Mouse (Mus musculus) kidney, embryonic 15.5 days (tissue): Measurements from ENCODE around the gene Fat2. TPM values are rescaled to one million over a fixed set of nuclear protein-coding genes. Genes with fewer than 3 reads are reported as not detected.

Experiments
- ATAC-seq: fragments of 200-750 bp; cut with Nextera tagmentation; replicated peaks from 2 replicates; pipeline ENCODE4 v1.8.0; 2017; ENCODE audit warnings: moderate TSS enrichment; ENCODE audit not compliant: low FRiP score
- H3K27ac ChIP-seq: fragments of 300-500 bp; sonication (generic); 2 replicates; pipeline ENCODE4 v1.5.1; 2015; ENCODE audit warnings: mild to moderate bottlenecking, inconsistent platforms
- H3K27me3 ChIP-seq: fragments of 300-500 bp; sonication (generic); 2 replicates; pipeline ENCODE4 v1.6.1; 2015; ENCODE audit warnings: inconsistent platforms
- H3K36me3 ChIP-seq: fragments of 300-500 bp; sonication (generic); 2 replicates; pipeline ENCODE4 v1.6.1; 2015; ENCODE audit warnings: inconsistent platforms
- H3K4me1 ChIP-seq: fragments of 300-500 bp; sonication (generic); 2 replicates; pipeline ENCODE4 v1.6.1; 2015; ENCODE audit warnings: inconsistent platforms
- H3K4me2 ChIP-seq: fragments of 300-500 bp; sonication (generic); 2 replicates; pipeline ENCODE4 v1.6.1; 2015; ENCODE audit warnings: moderate library complexity, mild to moderate bottlenecking, inconsistent platforms
- H3K4me3 ChIP-seq: fragments of 300-500 bp; sonication (generic); replicated peaks from 2 replicates; pipeline ENCODE4 v1.5.1; 2015; ENCODE audit warnings: mild to moderate bottlenecking, inconsistent platforms
- H3K9ac ChIP-seq: fragments of 300-500 bp; sonication (generic); 2 replicates; pipeline ENCODE4 v1.6.1; 2015; ENCODE audit warnings: mild to moderate bottlenecking, inconsistent platforms
- H3K9me3 ChIP-seq: fragments of 300-500 bp; sonication (generic); replicated peaks from 2 replicates; pipeline ENCODE4 v1.6.1; 2016; ENCODE audit warnings: inconsistent platforms
- WGBS: fragments of 180-500 bp; shearing (Covaris S2); methylation state at CpG from one replicate; pipeline ENCODE4 v1.1.7; 2015; ENCODE audit warnings: mixed read lengths; 5-methylcytosine and 5-hydroxymethylcytosine counted together
- polyA plus RNA-seq: library from polyadenylated mRNA; unstranded; fragments of >200 nt; fragmentation: Nextera tagmentation; extraction: Ambion mirVana; gene quantifications from 2 replicates; pipeline ENCODE4 v1.2.1, GENCODE M21; 2015

Fat2 gene
- polyA plus RNA-seq, 1 experiment from 2014 or later = 0.08 TPM

DNA sequence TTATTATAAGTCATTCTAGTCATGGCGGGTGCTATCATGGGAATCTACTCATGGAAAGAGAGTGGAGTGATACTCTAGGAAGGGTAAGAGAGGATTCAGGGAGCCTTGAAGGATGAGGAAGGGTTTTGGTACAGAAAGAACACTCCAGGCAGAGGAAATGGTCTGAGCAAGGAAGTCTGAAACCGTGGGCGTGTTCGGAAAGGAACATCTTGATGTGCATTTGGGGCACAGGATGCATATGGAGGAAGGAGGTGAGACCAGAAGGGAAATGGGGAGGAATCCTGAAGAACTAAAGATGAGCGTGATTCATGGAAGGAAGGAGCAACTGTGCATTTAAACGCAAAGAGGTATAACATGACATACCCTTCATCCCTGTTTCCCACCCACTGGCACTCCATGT, 67.8 kb downstream of the Fat2 start:
- WGBS = 83% methylated on average over 6 of the region's 6 CpGs
- no peak for ATAC-seq
- Histone ChIP-seq H3K4me1 (no peaks in the 10 kb centered on the region), H3K4me3 (no peak overlapping the region), H3K36me3 (no peaks in the 10 kb centered on the region), H3K4me2 (no peak overlapping the region), H3K27ac (no peak overlapping the region), H3K9ac (no peak overlapping the region), H3K9me3 (no peaks in the 10 kb centered on the region), H3K27me3 (no peaks in the 10 kb centered on the region)

GRCm38 (mm10) chr11:55265647-55266046, 70.7 kb downstream of the Fat2 start:
- WGBS = 56% methylated on average over 2 of the region's 2 CpGs

DNA sequence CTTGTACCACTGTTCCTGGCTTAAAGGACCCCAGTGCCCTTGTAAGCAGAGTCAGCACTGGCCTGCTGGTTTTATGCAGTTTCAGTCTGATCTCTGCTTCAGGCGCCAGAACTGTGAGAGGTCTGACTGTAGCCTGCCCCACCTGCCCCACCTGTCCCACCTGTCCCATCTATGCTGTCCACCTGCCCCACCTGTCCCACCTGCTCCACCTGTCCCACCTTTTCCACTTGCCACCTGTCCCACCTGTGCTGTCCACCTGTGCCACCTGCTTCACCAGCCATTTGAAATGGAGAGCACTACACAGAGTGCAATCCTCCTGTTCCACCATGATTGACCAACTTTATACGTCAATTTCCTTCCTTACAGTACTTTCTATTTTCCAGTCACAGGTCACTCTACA, 72.0 kb downstream of the Fat2 start:
- Histone ChIP-seq H3K4me2 (no peak overlapping the region), H3K9ac (no peak overlapping the region), H3K4me1 (no peaks in the 10 kb centered on the region), H3K27me3 (no peaks in the 10 kb centered on the region), H3K36me3 (no peaks in the 10 kb centered on the region), H3K27ac (no peak overlapping the region), H3K4me3 (no peak overlapping the region), H3K9me3 (no peaks in the 10 kb centered on the region)
- WGBS = 89% methylated on average over 2 of the region's 2 CpGs
- no peak for ATAC-seq

More at GRCm38 (mm10) chr11:55265647-55266046, 70.7 kb downstream of the Fat2 start:
- Histone ChIP-seq H3K27me3 (no peaks in the 10 kb centered on the region), H3K4me2 (no peak overlapping the region), H3K36me3 (no peaks in the 10 kb centered on the region), H3K9me3 (no peaks in the 10 kb centered on the region), H3K27ac (no peak overlapping the region), H3K4me1 (no peaks in the 10 kb centered on the region), H3K9ac (no peak overlapping the region), H3K4me3 (no peak overlapping the region)
- ATAC-seq = no peak

DNA sequence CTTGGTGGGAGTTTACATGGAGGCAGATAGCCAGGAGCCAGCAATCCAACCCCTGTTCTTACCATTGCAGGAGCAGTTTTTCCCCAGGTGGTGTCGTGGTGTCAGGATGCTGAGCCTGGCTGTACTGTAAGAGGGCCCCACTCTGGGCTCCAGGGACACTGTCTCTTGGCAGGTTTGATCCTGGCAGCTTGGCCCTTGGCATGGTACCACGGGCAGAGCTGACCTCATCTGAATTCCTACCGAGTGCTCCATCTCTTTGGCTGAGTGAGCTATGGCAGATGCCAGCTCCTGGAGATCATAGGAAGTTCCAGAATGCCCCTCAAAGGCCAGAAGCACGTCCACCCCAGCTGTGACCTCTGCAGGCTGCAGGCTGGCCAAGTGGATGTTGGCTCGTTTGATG, 74.4 kb downstream of the Fat2 start:
- no peak overlapping the region for H3K9ac ChIP-seq
- WGBS = 76% methylated on average over 5 of the region's 5 CpGs
- no peak for ATAC-seq
- H3K36me3 ChIP-seq = no peaks in the 10 kb centered on the region
- H3K4me3 ChIP-seq = no peak overlapping the region
- H3K9me3 ChIP-seq = no peaks in the 10 kb centered on the region
- H3K27ac ChIP-seq = no peak overlapping the region
- no peak overlapping the region for H3K4me2 ChIP-seq
- no peaks in the 10 kb centered on the region for H3K4me1 ChIP-seq
- no peaks in the 10 kb centered on the region for H3K27me3 ChIP-seq

GRCm38 (mm10) chr11:55261105-55261504, 75.3 kb downstream of the Fat2 start:
- no peaks in the 10 kb centered on the region for H3K27me3 ChIP-seq
- no peaks in the 10 kb centered on the region for H3K9me3 ChIP-seq
- no peak overlapping the region for H3K4me3 ChIP-seq
- WGBS = 85% methylated on average over 4 of the region's 4 CpGs
- ATAC-seq = no peak
- no peak overlapping the region for H3K9ac ChIP-seq
- H3K27ac ChIP-seq = no peak overlapping the region
- no peaks in the 10 kb centered on the region for H3K4me1 ChIP-seq
- no peak overlapping the region for H3K4me2 ChIP-seq
- H3K36me3 ChIP-seq = no peaks in the 10 kb centered on the region

GRCm38 (mm10) chr11:55253391-55253790, 83.0 kb downstream of the Fat2 start:
- H3K36me3 ChIP-seq = no peaks in the 10 kb centered on the region
- H3K9me3 ChIP-seq = no peaks in the 10 kb centered on the region
- H3K27me3 ChIP-seq = no peaks in the 10 kb centered on the region
- no peak for ATAC-seq
- 85% methylated on average over 9 of the region's 9 CpGs for WGBS
- no peaks in the 10 kb centered on the region for H3K4me1 ChIP-seq
- no peak overlapping the region for H3K27ac ChIP-seq
- H3K4me2 ChIP-seq = no peak overlapping the region
- H3K4me3 ChIP-seq = no peak overlapping the region
- H3K9ac ChIP-seq = no peak overlapping the region

GRCm38 (mm10) chr11:55250527-55250926, 85.8 kb downstream of the Fat2 start:
- H3K36me3 ChIP-seq = no peaks in the 10 kb centered on the region
- 48% methylated on average over 6 of the region's 6 CpGs for WGBS

GRCm38 (mm10) chr11:55240556-55240955, 95.8 kb downstream of the Fat2 start:
- H3K4me3 ChIP-seq = no peak overlapping the region
- H3K4me2 ChIP-seq = no peak overlapping the region
- H3K27ac ChIP-seq = no peak overlapping the region
- H3K9ac ChIP-seq = no peak overlapping the region
- no peaks in the 10 kb centered on the region for H3K27me3 ChIP-seq
- no peaks in the 10 kb centered on the region for H3K36me3 ChIP-seq
- H3K9me3 ChIP-seq = no peaks in the 10 kb centered on the region
- 0 out of 2 replicates have a peak, but pooled peaks have one; percentile 46 for ATAC-seq
- H3K4me1 ChIP-seq = no peaks in the 10 kb centered on the region
- WGBS = 66% methylated on average over 7 of the region's 7 CpGs

More at GRCm38 (mm10) chr11:55250527-55250926, 85.8 kb downstream of the Fat2 start:
- no peak for ATAC-seq
- no peak overlapping the region for H3K4me2 ChIP-seq
- no peaks in the 10 kb centered on the region for H3K4me1 ChIP-seq
- no peak overlapping the region for H3K27ac ChIP-seq
- no peak overlapping the region for H3K4me3 ChIP-seq
- H3K27me3 ChIP-seq = no peaks in the 10 kb centered on the region
- H3K9ac ChIP-seq = no peak overlapping the region
- H3K9me3 ChIP-seq = no peaks in the 10 kb centered on the region

DNA sequence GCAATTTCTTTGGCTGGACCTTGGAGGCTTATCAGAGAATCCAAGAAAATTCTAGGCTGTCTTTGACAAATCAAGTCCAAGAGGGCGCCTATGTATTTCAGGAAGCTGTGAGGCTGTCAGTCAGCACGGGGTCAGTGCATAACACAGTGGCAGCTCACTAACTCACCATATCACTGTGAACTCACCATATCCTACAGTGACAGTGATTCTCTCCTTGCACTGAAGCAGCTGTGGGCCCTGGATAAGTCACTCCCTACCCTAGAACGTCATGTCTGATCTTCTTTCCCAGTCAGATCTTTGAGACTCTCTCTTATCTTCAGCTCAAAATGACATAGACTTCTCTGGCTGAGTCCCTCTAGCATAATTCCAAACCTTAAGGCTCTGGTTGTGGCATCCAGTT, 96.9 kb downstream of the Fat2 start:
- ATAC-seq = no peak
- Histone ChIP-seq H3K4me2 (no peak overlapping the region), H3K27me3 (no peaks in the 10 kb centered on the region), H3K9ac (no peak overlapping the region), H3K4me1 (no peaks in the 10 kb centered on the region), H3K27ac (no peak overlapping the region), H3K4me3 (no peak overlapping the region), H3K36me3 (no peaks in the 10 kb centered on the region), H3K9me3 (no peaks in the 10 kb centered on the region)
- WGBS = 80% methylated on average over 3 of the region's 3 CpGs

DNA sequence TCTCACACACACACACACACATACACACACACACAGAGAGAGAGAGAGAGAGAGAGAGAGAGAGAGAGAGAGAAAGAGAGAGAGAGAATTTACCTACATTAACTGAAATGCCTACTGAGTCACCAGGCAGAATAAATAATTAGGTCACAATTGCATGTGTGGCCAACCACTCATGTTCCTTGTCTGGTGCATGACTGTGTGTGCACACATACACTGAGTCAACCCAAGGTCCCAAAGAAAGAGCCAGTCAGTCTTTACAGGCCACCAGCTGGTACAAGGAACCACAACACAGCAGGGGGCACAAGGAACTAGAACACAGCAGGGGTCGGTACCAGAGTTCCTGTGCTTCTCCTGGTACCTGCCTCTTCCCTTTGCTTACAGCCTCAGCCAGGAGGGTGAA, 99.5 kb downstream of the Fat2 start:
- Histone ChIP-seq H3K27ac (no peak overlapping the region), H3K4me2 (no peak overlapping the region), H3K4me3 (no peak overlapping the region), H3K4me1 (no peaks in the 10 kb centered on the region), H3K9ac (no peak overlapping the region), H3K9me3 (no peaks in the 10 kb centered on the region), H3K27me3 (no peaks in the 10 kb centered on the region), H3K36me3 (peaks cover 11% of the 10 kb centered on the region)
- 65% methylated on average over 1 of the region's 1 CpGs for WGBS
- ATAC-seq = no peak

- H3K4me3 ChIP-seq = no peak overlapping the region
- H3K9ac ChIP-seq = no peak overlapping the region
- no peaks in the 10 kb centered on the region for H3K4me1 ChIP-seq
- no peaks in the 10 kb centered on the region for H3K27me3 ChIP-seq
- no peak for ATAC-seq
- 77% methylated on average over 4 of the region's 4 CpGs for WGBS
- H3K27ac ChIP-seq = no peak overlapping the region
- no peak overlapping the region for H3K4me2 ChIP-seq
- peaks cover 16% of the 10 kb centered on the region for H3K36me3 ChIP-seq
- H3K9me3 ChIP-seq = no peaks in the 10 kb centered on the region
These were observed 101.6 kb downstream of the Fat2 start for GRCm38 (mm10) chr11:55234791-55235190.

- 88% methylated on average over 7 of the region's 7 CpGs for WGBS
- Histone ChIP-seq H3K27me3 (no peaks in the 10 kb centered on the region), H3K4me1 (no peaks in the 10 kb centered on the region), H3K9ac (no peak overlapping the region), H3K36me3 (peaks cover 16% of the 10 kb centered on the region), H3K27ac (no peak overlapping the region), H3K4me2 (no peak overlapping the region), H3K4me3 (no peak overlapping the region), H3K9me3 (no peaks in the 10 kb centered on the region)
- ATAC-seq = no peak
These were observed 102.1 kb downstream of the Fat2 start for GRCm38 (mm10) chr11:55234288-55234687.

DNA sequence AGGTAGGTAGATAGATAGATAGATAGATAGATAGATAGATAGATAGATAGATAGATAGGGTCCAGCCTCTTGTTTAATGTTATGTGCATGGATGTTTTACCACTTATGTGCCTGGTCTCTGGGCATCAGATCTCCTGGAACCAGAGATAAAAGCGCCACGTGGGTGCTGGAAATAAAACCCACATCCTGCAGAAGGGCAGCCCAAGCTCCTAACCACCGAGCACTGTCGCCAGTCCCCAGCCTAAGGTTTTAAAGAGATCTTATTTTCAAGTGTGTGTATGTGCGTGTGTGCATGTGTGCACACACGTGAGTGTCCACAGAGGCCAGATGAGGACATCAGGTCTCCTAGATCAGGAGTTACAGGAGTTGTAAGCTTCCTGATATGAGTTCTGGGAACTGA, 105.3 kb downstream of the Fat2 start:
- peaks cover 35% of the 10 kb centered on the region for H3K36me3 ChIP-seq
- 89% methylated on average over 6 of the region's 6 CpGs for WGBS
- H3K4me3 ChIP-seq = no peak overlapping the region
- H3K9me3 ChIP-seq = no peaks in the 10 kb centered on the region
- no peaks in the 10 kb centered on the region for H3K27me3 ChIP-seq
- ATAC-seq = no peak
- no peak overlapping the region for H3K9ac ChIP-seq
- H3K27ac ChIP-seq = no peak overlapping the region
- peaks cover 3% of the 10 kb centered on the region; the same call in 1 of the 2 replicates for H3K4me1 ChIP-seq
- H3K4me2 ChIP-seq = no peak overlapping the region
